In the genomic region with DNA sequence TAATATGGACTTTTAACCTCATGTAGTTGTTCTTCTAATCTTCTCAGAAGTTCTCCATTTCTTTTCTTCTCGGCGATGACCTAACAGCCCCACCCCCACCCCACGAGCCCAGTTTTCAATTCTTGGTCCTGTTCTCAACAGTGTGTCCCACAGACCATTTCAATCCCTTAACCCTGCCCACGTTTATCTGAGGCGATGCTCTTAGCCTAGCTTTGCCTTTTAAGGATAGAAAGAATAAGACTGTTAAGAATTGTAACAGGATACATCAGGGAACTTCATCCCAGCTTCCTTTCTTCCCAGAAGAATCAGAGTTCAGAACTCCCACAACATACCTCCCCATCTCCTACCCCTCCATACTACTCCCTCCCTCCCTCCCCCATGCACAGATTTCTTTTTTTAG, we compare ENCODE assay signal across 9 mouse cellular contexts. TPM values are rescaled to one million over a fixed set of nuclear protein-coding genes. Genes with fewer than 3 reads are reported as not detected.
DNase-seq lines count a peak whose midpoint lies in the region; ATAC-seq and TF ChIP-seq lines count a peak whose summit lies in the region.
"Had no signal": no experiment of that assay in that cellular context is flagged by ENCODE, and none has a peak within 500 bp of the region (broad histone marks: within the 10 kb centered on the region; RNA-seq: fewer than 3 reads in every experiment).

No protein-coding gene starts in this region.

- no peak for ATAC-seq in heart, embryonic 14.5 days (ENCODE audit: insufficient number of reproducible peaks, insufficient read depth, low FRiP score, low read depth)
- ATAC-seq in heart, postnatal 0 days (ENCODE audit: insufficient read depth, low read depth): no peak; the same call in 1 of the 2 replicates
- 0 out of 2 replicates have a peak, but pooled peaks have one; percentile 22 for ATAC-seq in megakaryocyte, adult 5-6 weeks (ENCODE audit: poor library complexity, severe bottlenecking)

- no peaks in the 10 kb centered on the region for H3K27me3 ChIP-seq in heart, embryonic 14.5 days (ENCODE audit: control insufficient read depth, insufficient read depth, low read length)
- no peaks in the 10 kb centered on the region; the same call in 1 of the 2 replicates for H3K27me3 ChIP-seq in heart, postnatal 0 days (ENCODE audit: control insufficient read depth, insufficient read depth, low read length)
- no peaks in the 10 kb centered on the region for H3K27me3 ChIP-seq in thymus, adult 2 months (ENCODE audit: control insufficient read depth, insufficient read depth, low read length)

- H3K4me2 ChIP-seq in heart, embryonic 14.5 days (ENCODE audit: low read length): peak overlapping the region; percentile 78
- H3K4me2 ChIP-seq in heart, postnatal 0 days (ENCODE audit: low read depth, low read length): peak overlapping the region; percentile 61

- H3K9ac ChIP-seq in heart, embryonic 14.5 days (ENCODE audit: low read length): no peak overlapping the region
- H3K9ac ChIP-seq in heart, postnatal 0 days (replicated peaks; ENCODE audit: low read depth, low read length): no peak overlapping the region

- intact Hi-C loops in heart, postnatal 14 days (cut with DNase I): no loop called here

- DNase-seq in heart, postnatal 14 days: no peak
- no peak for DNase-seq in heart, postnatal 0 days (ENCODE audit: low spot score)
- no peak for DNase-seq in thymus, adult 2 months
- no peak for DNase-seq in layer of hippocampus, adult 18-20 months (ENCODE audit: low spot score in 2 of 2)
- no peak for DNase-seq in kidney, postnatal 4 days
- DNase-seq: thymus, postnatal 25 days had no signal

- H3K9me3 ChIP-seq in heart, embryonic 14.5 days (ENCODE audit: control insufficient read depth, low read length): no peaks in the 10 kb centered on the region
- no peaks in the 10 kb centered on the region for H3K9me3 ChIP-seq in heart, postnatal 0 days (replicated peaks; ENCODE audit: control insufficient read depth, low read length)

- H3K4me3 ChIP-seq in heart, embryonic 14.5 days (ENCODE audit: control insufficient read depth in 1 of 2, insufficient read depth in 1 of 2, low read depth in 1 of 2, low read length in 2 of 2): no peak overlapping the region
- H3K4me3 ChIP-seq in brown adipose tissue, adult 24 weeks (ENCODE audit: insufficient read depth, low read depth, low read length): 0 out of 2 replicates have a peak overlapping the region, but pooled peaks have one; percentile 63
- peak overlapping the region; percentile 39; the same call in 1 of the 2 replicates for H3K4me3 ChIP-seq in heart, postnatal 0 days (ENCODE audit: low read depth, low read length)
- no peak overlapping the region for H3K4me3 ChIP-seq in thymus, adult 2 months (ENCODE audit: control insufficient read depth, insufficient read depth, low read length)

- WGBS in heart, embryonic 14.5 days: 37% methylated on average over 5 of the region's 5 CpGs
- 43% methylated on average over 5 of the region's 5 CpGs for WGBS in heart, postnatal 0 days
- 27% methylated on average over 5 of the region's 5 CpGs for WGBS in thymus, adult 2 months

- no peaks in the 10 kb centered on the region for H3K36me3 ChIP-seq in heart, embryonic 14.5 days (ENCODE audit: control insufficient read depth, insufficient read depth, low read length)
- H3K36me3 ChIP-seq in heart, postnatal 0 days (replicated peaks; ENCODE audit: control insufficient read depth, insufficient read depth, low read length): no peaks in the 10 kb centered on the region
- H3K36me3 ChIP-seq in thymus, adult 2 months (ENCODE audit: control insufficient read depth, insufficient read depth, low read length): no peaks in the 10 kb centered on the region

- no peak for TF ChIP-seq CTCF in heart, postnatal 0 days (IDR thresholded peaks at IDR 0.05; ENCODE audit: low read depth)
- no peak for TF ChIP-seq CTCF in thymus, adult 2 months (IDR thresholded peaks at IDR 0.05; ENCODE audit: borderline replicate concordance, control insufficient read depth, extremely low read depth, insufficient read depth, low read length, poor library complexity)

- peaks cover 3 to 4% of the 10 kb centered on the region in 2 experiments; a peak in 3 of 4 replicates for H3K4me1 ChIP-seq in heart, embryonic 14.5 days (ENCODE audit: control insufficient read depth in 2 of 2, insufficient read depth in 2 of 2, low read length in 2 of 2)
- no peaks in the 10 kb centered on the region for H3K4me1 ChIP-seq in brown adipose tissue, adult 24 weeks (ENCODE audit: control insufficient read depth, insufficient read depth, insufficient read length, low read length)
- H3K4me1 ChIP-seq in heart, postnatal 0 days (ENCODE audit: control insufficient read depth, insufficient read depth): 0 out of 2 replicates have a peak, but pooled peaks cover 11% of the 10 kb centered on the region
- peaks cover 10% of the 10 kb centered on the region for H3K4me1 ChIP-seq in thymus, adult 2 months (replicated peaks; ENCODE audit: control insufficient read depth, insufficient read depth, low read length)

- no peak overlapping the region for H3K27ac ChIP-seq in heart, embryonic 14.5 days (replicated peaks in 1 of 2; ENCODE audit: control insufficient read depth in 1 of 2, insufficient read depth in 1 of 2, low read depth in 2 of 2, low read length in 2 of 2)
- no peak overlapping the region for H3K27ac ChIP-seq in brown adipose tissue, adult 24 weeks (replicated peaks; ENCODE audit: low read depth, low read length)
- peak overlapping the region; percentile 43; the same call in 1 of the 2 replicates for H3K27ac ChIP-seq in heart, postnatal 0 days (ENCODE audit: low read depth)
- H3K27ac ChIP-seq in thymus, adult 2 months (ENCODE audit: control insufficient read depth, insufficient read depth, low read length): no peak overlapping the region

- TF ChIP-seq POLR2A in thymus, adult 2 months (IDR thresholded peaks at IDR 0.05; ENCODE audit: control insufficient read depth, extremely low read depth, insufficient read depth, low read length, poor library complexity): no peak

- no peak for TF ChIP-seq EP300 in heart, postnatal 0 days (IDR thresholded peaks at IDR 0.05; ENCODE audit: low read depth)

RNA-seq across cellular contexts. Expression of a gene that starts 3.5 kb away (rescaled TPM):
- polyA plus RNA-seq in heart, embryonic 14.5 days (2014; fragmentation: Nextera tagmentation; extraction: Ambion mirVana): 0.50 TPM in 1 of 2 replicates, not detected in the other
- total RNA-seq in heart, postnatal 14 days (2021): under 1 TPM; 0.20 to 0.65 TPM
- polyA plus RNA-seq in brown adipose tissue, adult 24 weeks (2012; ENCODE audit: insufficient read depth, insufficient read length, missing spikeins): not detected in 2 replicates
- not detected in 2 replicates for total RNA-seq in heart, postnatal 0 days (2014; rRNA removed; ENCODE audit: low replicate concordance)
- polyA plus RNA-seq in heart, postnatal 0 days (2015; fragmentation: Nextera tagmentation; extraction: Ambion mirVana): 0.25 and 0.26 TPM in 2 replicates
- total RNA-seq in megakaryocyte, adult 5-6 weeks (2015): 0.11 TPM in 1 of 2 replicates, not detected in the other
- 0.15 TPM in 1 of 2 replicates, not detected in the other for total RNA-seq in megakaryocyte, adult 5-6 weeks (2017)
- polyA plus RNA-seq in thymus, adult 2 months (2012; rRNA removed): 0.13 and 0.14 TPM in 2 replicates
- total RNA-seq in layer of hippocampus, adult 18-20 months (2021): 10 to 100 TPM; 21.2 to 22.6 TPM

Comparison
In these comparisons a context has a peak if more than half of its experiments do, and no peak if none do; other contexts are left out.
1. H3K4me3 ChIP-seq: peak in brown adipose tissue, adult 24 weeks (single experiment) and heart, postnatal 0 days (single experiment); none in heart, embryonic 14.5 days (0 of 2) and thymus, adult 2 months (single experiment).
2. RNA of a gene that starts 3.5 kb away (total RNA-seq): 21.2 to 22.6 TPM in layer of hippocampus, adult 18-20 months; 0.20 to 0.65 TPM in heart, postnatal 14 days, 0.11 to 0.15 TPM in megakaryocyte, adult 5-6 weeks and not detected in heart, postnatal 0 days; every median in the first group is over 10 times any median in the second.